21 mouse cellular contexts compared by ENCODE assay signal in the genomic region with DNA sequence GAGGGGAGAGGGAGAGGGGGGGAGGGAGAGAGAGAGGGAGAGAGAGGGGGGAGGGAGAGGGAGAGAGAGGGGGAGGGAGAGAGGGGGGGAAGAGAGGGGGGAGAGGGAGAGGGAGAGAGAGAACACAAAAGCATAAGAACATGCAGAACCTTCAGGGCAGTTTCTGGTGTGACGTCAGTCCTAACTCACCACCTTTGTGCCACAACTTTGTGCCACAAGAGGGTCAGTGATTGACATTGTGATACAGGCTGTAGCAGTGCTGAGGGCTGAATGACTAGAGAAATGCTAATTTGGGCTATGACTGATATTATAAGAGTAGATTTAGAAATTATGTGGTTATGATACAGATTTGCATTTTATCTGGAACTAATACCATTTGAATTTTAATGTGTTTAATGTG.
"Had no signal": no experiment of that assay in that cellular context is flagged by ENCODE, and none has a peak within 500 bp of the region (broad histone marks: within the 10 kb centered on the region; RNA-seq: fewer than 3 reads in every experiment).

No protein-coding gene starts in this region.

- H3K27ac ChIP-seq: kidney, embryonic 15.5 days; limb, embryonic 12.5 days; limb, embryonic 15.5 days; liver, embryonic 14.5 days; midbrain, embryonic 12.5 days; midbrain, embryonic 15.5 days; stomach, postnatal 0 days had no signal

- H3K9me3 ChIP-seq: kidney, embryonic 15.5 days; limb, embryonic 12.5 days; limb, embryonic 15.5 days; midbrain, embryonic 12.5 days; midbrain, embryonic 15.5 days had no signal

- DNase-seq: kidney, adult 11 months; kidney, adult 8-10 months; kidney, postnatal 14 days; kidney, postnatal 4 days; left cerebral cortex, postnatal 4 days; liver, postnatal 0 days; lung, embryonic 14.5 days; right cerebral cortex, postnatal 25 days; spleen, adult 18-20 months; thymus, adult 2 months; thymus, postnatal 14 days; thymus, postnatal 4 days had no signal

- H3K4me2 ChIP-seq: kidney, embryonic 15.5 days; limb, embryonic 12.5 days; limb, embryonic 15.5 days; liver, embryonic 11.5 days; lung, embryonic 14.5 days; midbrain, embryonic 12.5 days; midbrain, embryonic 15.5 days had no signal

- H3K4me3 ChIP-seq: kidney, embryonic 15.5 days; limb, embryonic 12.5 days; limb, embryonic 15.5 days; midbrain, embryonic 12.5 days; midbrain, embryonic 15.5 days had no signal

- ATAC-seq: liver, postnatal 0 days; lung, postnatal 0 days; midbrain, embryonic 15.5 days had no signal

- H3K9ac ChIP-seq: kidney, embryonic 15.5 days; limb, embryonic 12.5 days; limb, embryonic 15.5 days; liver, embryonic 14.5 days; liver, postnatal 0 days; lung, embryonic 14.5 days; midbrain, embryonic 12.5 days; midbrain, embryonic 15.5 days had no signal

- H3K27me3 ChIP-seq: kidney, embryonic 15.5 days; limb, embryonic 12.5 days; limb, embryonic 15.5 days; midbrain, embryonic 12.5 days; midbrain, embryonic 15.5 days had no signal
